Mouse (Mus musculus): Measurements from ENCODE around the gene Mast3. TPM values are rescaled to one million over a fixed set of nuclear protein-coding genes. Genes with fewer than 3 reads are reported as not detected.
A peak's percentile ranks its signal among the peaks of the same experiment; 100 is the strongest.

The Mast3 gene
- polyA plus RNA-seq, 1 experiment from 2014 or later, result 9.3 TPM

DNA sequence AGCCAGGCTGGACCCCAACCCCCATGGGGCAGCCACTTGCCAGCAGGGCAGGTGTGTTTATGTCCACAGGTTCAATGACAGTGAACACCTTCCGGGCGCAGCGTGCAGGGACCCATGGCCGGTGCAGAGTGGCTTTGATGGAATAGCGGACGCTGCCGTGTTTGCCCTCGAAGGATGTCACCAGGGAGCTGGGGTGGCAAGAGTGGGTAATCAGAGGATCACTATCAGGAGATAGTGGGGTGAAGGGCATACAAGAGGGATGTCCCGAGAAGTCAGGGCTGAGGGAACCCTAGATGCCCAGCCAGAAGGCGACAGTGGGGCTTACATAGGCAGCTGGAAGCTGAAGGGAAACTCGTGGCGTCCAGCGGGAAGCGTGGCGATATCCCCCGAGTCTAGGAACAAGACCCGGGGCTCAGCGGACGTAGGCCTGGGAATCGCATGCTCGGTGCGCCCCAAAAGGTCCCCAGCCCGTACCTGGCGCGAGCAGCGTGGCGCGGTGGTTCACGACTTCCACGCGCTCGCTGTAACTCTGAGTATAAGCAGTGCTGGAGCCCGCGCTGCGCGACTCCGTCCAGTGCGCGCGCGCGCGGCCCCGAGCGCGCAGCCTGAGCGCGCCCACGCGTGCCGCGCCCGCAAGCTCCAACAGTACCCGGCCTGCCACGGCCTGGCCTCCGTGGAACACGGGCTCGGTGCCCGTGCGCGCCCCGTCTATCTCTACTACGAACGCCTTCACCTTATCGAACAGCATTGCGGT is 34.0 kb upstream of the Mast3 start:
- H3K4me2 ChIP-seq (ENCODE audit: low read depth, low read length), result peak overlapping the region; percentile 91

DNA sequence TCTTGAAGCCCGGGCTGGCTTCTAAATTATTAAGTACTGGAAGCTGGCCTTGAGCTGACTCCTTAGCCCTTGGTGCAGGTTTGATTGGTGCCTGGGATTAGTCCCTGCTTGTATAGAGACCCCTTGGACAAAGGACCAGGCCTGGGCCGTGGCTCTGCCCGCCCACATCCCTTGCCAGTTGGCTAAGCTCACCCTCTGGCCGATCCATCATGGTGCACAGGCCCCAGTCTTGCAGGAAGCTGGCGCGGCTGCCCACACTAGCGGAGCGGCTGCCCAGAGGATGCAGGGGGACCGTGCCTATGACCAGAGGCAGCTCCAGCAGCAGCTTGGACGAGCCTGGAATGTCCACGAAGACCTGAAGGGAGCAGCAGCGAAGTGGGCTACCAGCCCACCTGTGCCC is 31.8 kb upstream of the Mast3 start:
- Histone ChIP-seq H3K27ac (ENCODE audit: low read length) (no peak overlapping the region), H3K36me3 (ENCODE audit: control insufficient read depth, insufficient read depth) (0 out of 2 replicates have a peak, but pooled peaks cover 5% of the 10 kb centered on the region), H3K4me3 (ENCODE audit: low read length) (no peak overlapping the region), H3K9me3 (replicated peaks; ENCODE audit: control insufficient read depth, low read length) (no peaks in the 10 kb centered on the region), H3K27me3 (ENCODE audit: control insufficient read depth, insufficient read depth, low read length) (no peaks in the 10 kb centered on the region), H3K4me1 (ENCODE audit: control insufficient read depth, insufficient read depth, low read length) (peaks cover 21% of the 10 kb centered on the region), H3K4me2 (ENCODE audit: low read depth, low read length) (no peak overlapping the region), H3K9ac (ENCODE audit: low read length) (no peak overlapping the region)
- ATAC-seq (replicated peaks; ENCODE audit: extremely low read depth, insufficient read depth, low FRiP score), result no peak
- whole genome bisulfite sequencing, result 86% methylated on average over 12 of the region's 12 CpGs

More for the DNA sequence above, 34.0 kb upstream of the Mast3 start:
- Histone ChIP-seq H3K4me1 (ENCODE audit: control insufficient read depth, insufficient read depth, low read length) (peaks cover 10% of the 10 kb centered on the region), H3K9me3 (replicated peaks; ENCODE audit: control insufficient read depth, low read length) (no peaks in the 10 kb centered on the region), H3K36me3 (ENCODE audit: control insufficient read depth, insufficient read depth) (0 out of 2 replicates have a peak, but pooled peaks cover 5% of the 10 kb centered on the region), H3K27ac (ENCODE audit: low read length) (peak overlapping the region; percentile 92), H3K4me3 (ENCODE audit: low read length) (peak overlapping the region; percentile 86), H3K9ac (ENCODE audit: low read length) (peak overlapping the region; percentile 90), H3K27me3 (ENCODE audit: control insufficient read depth, insufficient read depth, low read length) (no peaks in the 10 kb centered on the region; the same call in 1 of the 2 replicates)
- 3% methylated on average over 66 of the region's 66 CpGs for WGBS
- peak; percentile 30 for ATAC-seq (replicated peaks; ENCODE audit: extremely low read depth, insufficient read depth, low FRiP score)

DNA sequence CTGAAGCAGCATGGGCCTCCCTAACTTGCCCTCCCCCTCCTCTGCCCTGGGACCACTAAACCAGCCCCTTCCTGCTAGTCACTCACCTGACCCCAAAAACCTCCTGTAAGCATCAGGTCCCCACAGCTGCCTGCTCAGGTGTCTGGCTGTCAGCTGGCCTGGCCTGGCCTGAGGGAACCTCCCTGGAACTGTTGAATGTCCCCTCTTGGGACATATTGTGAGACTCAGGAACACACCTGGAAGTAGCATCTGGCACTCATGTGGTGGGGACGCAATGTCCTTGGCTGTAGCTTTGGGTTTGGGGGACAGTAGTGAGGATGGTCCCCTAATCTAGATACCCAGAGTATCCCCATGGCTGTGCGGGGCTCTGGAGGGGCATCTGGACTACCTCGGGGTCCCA is 29.2 kb upstream of the Mast3 start:
- Histone ChIP-seq H3K4me1 (ENCODE audit: control insufficient read depth, insufficient read depth, low read length) (peaks cover 19% of the 10 kb centered on the region), H3K27ac (ENCODE audit: low read length) (peak overlapping the region; percentile 72), H3K9me3 (replicated peaks; ENCODE audit: control insufficient read depth, low read length) (no peaks in the 10 kb centered on the region), H3K4me3 (ENCODE audit: low read length) (no peak overlapping the region), H3K27me3 (ENCODE audit: control insufficient read depth, insufficient read depth, low read length) (no peaks in the 10 kb centered on the region), H3K36me3 (ENCODE audit: control insufficient read depth, insufficient read depth) (0 out of 2 replicates have a peak, but pooled peaks cover 5% of the 10 kb centered on the region), H3K4me2 (ENCODE audit: low read depth, low read length) (peak overlapping the region; percentile 10; the same call in 1 of the 2 replicates), H3K9ac (ENCODE audit: low read length) (peak overlapping the region; percentile 38)
- 92% methylated on average over 3 of the region's 3 CpGs for WGBS
- ATAC-seq (replicated peaks; ENCODE audit: extremely low read depth, insufficient read depth, low FRiP score), result no peak

DNA sequence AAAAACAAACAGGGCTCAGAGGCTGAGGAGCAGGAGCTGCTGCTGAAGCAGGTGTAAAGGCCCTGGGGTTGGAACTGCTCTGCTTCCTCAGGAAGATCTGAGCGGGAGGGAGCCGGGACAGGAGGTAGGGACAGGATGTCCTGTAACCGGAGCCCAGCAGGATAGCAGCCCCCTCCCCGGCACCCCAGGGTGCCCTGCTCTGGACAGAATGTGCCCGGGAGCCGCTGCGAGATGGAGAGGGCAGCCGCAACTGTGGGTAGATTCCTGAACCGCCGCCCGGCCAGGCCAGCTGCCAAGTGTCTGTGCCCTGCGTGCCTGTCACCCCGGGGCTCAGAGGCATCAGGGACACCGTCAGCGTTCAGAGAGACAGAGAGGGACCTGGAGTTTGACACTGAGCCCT is 28.7 kb upstream of the Mast3 start:
- peak; percentile 79 for ATAC-seq (replicated peaks; ENCODE audit: extremely low read depth, insufficient read depth, low FRiP score)
- H3K27me3 ChIP-seq (ENCODE audit: control insufficient read depth, insufficient read depth, low read length), result no peaks in the 10 kb centered on the region
- H3K36me3 ChIP-seq (ENCODE audit: control insufficient read depth, insufficient read depth), result 0 out of 2 replicates have a peak, but pooled peaks cover 5% of the 10 kb centered on the region
- no peaks in the 10 kb centered on the region for H3K9me3 ChIP-seq (replicated peaks; ENCODE audit: control insufficient read depth, low read length)
- H3K9ac ChIP-seq (ENCODE audit: low read length), result peak overlapping the region; percentile 46
- H3K27ac ChIP-seq (ENCODE audit: low read length), result peak overlapping the region; percentile 72
- H3K4me2 ChIP-seq (ENCODE audit: low read depth, low read length), result peak overlapping the region; percentile 10
- WGBS, result 24% methylated on average over 15 of the region's 15 CpGs
- H3K4me3 ChIP-seq (ENCODE audit: low read length), result no peak overlapping the region
- H3K4me1 ChIP-seq (ENCODE audit: control insufficient read depth, insufficient read depth, low read length), result peaks cover 16% of the 10 kb centered on the region

DNA sequence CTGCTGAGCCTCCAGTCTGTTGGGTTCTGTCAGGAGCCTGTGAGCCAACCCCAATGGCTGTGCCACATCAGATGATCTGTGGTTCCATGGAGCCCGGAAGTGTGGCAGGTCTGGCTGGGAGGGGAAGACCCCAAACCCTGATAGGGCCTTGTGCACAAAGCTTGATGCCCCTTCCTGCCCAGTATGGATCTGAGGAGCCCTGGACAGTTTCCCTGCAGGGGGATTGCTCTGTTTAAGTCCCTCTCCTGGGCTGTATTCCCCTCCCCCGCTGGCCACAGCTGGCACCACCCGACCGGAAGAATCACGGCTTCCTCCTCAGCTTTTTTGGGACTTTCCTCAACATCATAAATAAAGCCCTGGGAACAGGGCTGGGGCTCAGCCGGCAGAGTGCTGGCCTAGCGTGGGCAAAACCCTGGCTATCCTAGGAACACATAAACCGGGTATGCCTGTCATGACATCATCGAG is 28.2 kb upstream of the Mast3 start:
- peak overlapping the region; percentile 72 for H3K27ac ChIP-seq (ENCODE audit: low read length)
- ATAC-seq (replicated peaks; ENCODE audit: extremely low read depth, insufficient read depth, low FRiP score), result no peak

DNA sequence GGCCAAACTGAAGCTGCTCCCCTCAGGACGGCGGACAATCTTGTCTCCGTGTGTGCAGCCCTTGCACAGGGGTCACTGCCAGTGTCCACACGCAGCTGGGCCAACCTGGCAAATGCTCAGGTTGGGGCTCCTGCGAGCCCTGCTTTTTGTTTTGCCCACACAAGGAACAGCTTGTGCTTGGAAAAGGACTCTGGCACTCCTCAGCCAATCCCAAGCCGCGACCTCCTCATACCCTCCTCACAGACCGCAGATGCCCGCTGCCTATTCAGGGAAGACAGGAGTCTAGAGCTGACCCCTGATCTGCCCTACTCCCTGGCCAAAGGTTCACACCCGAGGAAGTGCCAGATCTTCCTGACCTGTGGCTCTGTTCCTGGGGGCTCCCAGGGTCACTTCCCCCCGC is 27.5 kb upstream of the Mast3 start:
- peaks cover 14% of the 10 kb centered on the region for H3K4me1 ChIP-seq (ENCODE audit: control insufficient read depth, insufficient read depth, low read length)
- ATAC-seq (replicated peaks; ENCODE audit: extremely low read depth, insufficient read depth, low FRiP score), result no peak
- no peaks in the 10 kb centered on the region for H3K9me3 ChIP-seq (replicated peaks; ENCODE audit: control insufficient read depth, low read length)
- H3K9ac ChIP-seq (ENCODE audit: low read length), result no peak overlapping the region
- 0 out of 2 replicates have a peak, but pooled peaks cover 5% of the 10 kb centered on the region for H3K36me3 ChIP-seq (ENCODE audit: control insufficient read depth, insufficient read depth)
- no peaks in the 10 kb centered on the region for H3K27me3 ChIP-seq (ENCODE audit: control insufficient read depth, insufficient read depth, low read length)
- no peak overlapping the region for H3K4me2 ChIP-seq (ENCODE audit: low read depth, low read length)
- no peak overlapping the region for H3K27ac ChIP-seq (ENCODE audit: low read length)
- WGBS, result 63% methylated on average over 11 of the region's 11 CpGs
- no peak overlapping the region for H3K4me3 ChIP-seq (ENCODE audit: low read length)

More for the DNA sequence above, 28.2 kb upstream of the Mast3 start:
- Histone ChIP-seq H3K27me3 (ENCODE audit: control insufficient read depth, insufficient read depth, low read length) (no peaks in the 10 kb centered on the region), H3K4me3 (ENCODE audit: low read length) (no peak overlapping the region), H3K9ac (ENCODE audit: low read length) (peak overlapping the region; percentile 46), H3K9me3 (replicated peaks; ENCODE audit: control insufficient read depth, low read length) (no peaks in the 10 kb centered on the region), H3K36me3 (ENCODE audit: control insufficient read depth, insufficient read depth) (0 out of 2 replicates have a peak, but pooled peaks cover 5% of the 10 kb centered on the region), H3K4me2 (ENCODE audit: low read depth, low read length) (peak overlapping the region; percentile 10; the same call in 1 of the 2 replicates), H3K4me1 (ENCODE audit: control insufficient read depth, insufficient read depth, low read length) (peaks cover 14% of the 10 kb centered on the region)
- WGBS, result 51% methylated on average over 9 of the region's 9 CpGs

DNA sequence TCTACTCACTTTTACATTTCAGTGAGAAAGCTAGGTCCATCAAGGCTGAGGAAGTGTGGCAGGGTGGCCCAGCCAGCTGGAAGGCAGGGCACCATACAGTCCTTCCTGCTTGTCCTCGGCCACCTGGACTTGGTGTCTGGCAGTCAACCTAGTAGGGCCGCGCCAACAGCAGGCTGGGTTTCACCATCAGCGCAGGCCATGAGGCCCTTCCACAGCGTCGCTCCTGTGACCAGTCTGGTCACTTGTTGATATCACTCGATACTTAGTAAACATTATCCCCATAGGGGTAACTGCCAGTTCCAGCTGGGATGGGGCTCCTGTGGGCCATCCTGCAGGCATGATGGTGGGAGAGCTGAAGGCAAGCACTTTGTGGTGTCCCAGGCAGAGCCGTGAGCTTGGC is 26.7 kb upstream of the Mast3 start:
- Histone ChIP-seq H3K27ac (ENCODE audit: low read length) (no peak overlapping the region), H3K4me2 (ENCODE audit: low read depth, low read length) (no peak overlapping the region), H3K36me3 (ENCODE audit: control insufficient read depth, insufficient read depth) (0 out of 2 replicates have a peak, but pooled peaks cover 5% of the 10 kb centered on the region), H3K9me3 (replicated peaks; ENCODE audit: control insufficient read depth, low read length) (peaks cover 4% of the 10 kb centered on the region), H3K4me1 (ENCODE audit: control insufficient read depth, insufficient read depth, low read length) (peaks cover 14% of the 10 kb centered on the region), H3K27me3 (ENCODE audit: control insufficient read depth, insufficient read depth, low read length) (no peaks in the 10 kb centered on the region), H3K9ac (ENCODE audit: low read length) (no peak overlapping the region), H3K4me3 (ENCODE audit: low read length) (no peak overlapping the region)
- WGBS, result 88% methylated on average over 8 of the region's 8 CpGs
- no peak for ATAC-seq (replicated peaks; ENCODE audit: extremely low read depth, insufficient read depth, low FRiP score)

DNA sequence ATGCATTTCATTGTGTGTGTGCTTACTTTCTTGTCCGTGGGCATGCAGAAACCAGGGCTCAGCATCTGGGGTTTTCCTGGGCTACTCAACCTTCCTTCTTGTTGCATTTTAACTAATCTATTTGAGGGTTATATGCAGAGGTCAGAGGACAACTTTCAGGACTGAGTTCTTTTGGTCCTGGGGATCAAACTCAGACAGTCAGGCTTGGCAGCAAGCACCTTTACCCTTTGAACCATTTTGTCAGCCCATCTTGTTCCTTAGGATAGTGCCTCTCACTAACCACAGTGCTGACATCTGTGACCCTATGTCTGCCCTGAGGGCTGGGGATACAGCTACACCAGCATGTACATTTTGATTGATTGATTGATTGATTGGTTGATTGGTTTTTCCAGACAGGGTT is 22.9 kb upstream of the Mast3 start:
- H3K9me3 ChIP-seq (replicated peaks; ENCODE audit: control insufficient read depth, low read length), result peaks cover 4% of the 10 kb centered on the region
- no peaks in the 10 kb centered on the region for H3K27me3 ChIP-seq (ENCODE audit: control insufficient read depth, insufficient read depth, low read length)
- H3K27ac ChIP-seq (ENCODE audit: low read length), result no peak overlapping the region
- no peak overlapping the region for H3K4me2 ChIP-seq (ENCODE audit: low read depth, low read length)
- no peak for ATAC-seq (replicated peaks; ENCODE audit: extremely low read depth, insufficient read depth, low FRiP score)
- H3K4me3 ChIP-seq (ENCODE audit: low read length), result no peak overlapping the region
- no peaks in the 10 kb centered on the region for H3K36me3 ChIP-seq (ENCODE audit: control insufficient read depth, insufficient read depth)
- H3K9ac ChIP-seq (ENCODE audit: low read length), result no peak overlapping the region
- 89% methylated on average over 1 of the region's 1 CpGs for WGBS
- peaks cover 2% of the 10 kb centered on the region; the same call in 1 of the 2 replicates for H3K4me1 ChIP-seq (ENCODE audit: control insufficient read depth, insufficient read depth, low read length)

DNA sequence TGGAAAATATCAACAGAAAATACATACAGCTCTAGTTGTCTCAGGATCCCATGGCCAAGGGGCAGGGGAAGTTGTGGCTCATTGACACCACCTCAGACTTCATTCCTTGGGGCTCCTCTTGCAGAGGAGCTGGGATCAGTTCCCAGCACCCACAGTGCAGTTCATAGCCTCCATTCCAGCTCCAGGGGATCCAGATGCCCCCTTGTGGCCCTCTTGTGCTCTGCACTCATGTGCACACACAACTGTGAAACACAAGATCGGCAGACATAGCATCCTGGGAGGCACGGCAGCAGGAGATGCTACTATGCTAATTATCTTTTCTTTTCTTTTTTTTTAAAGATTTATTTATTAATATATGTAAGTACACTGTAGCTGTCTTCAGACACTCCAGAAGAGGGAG is 22.2 kb upstream of the Mast3 start:
- 91% methylated on average over 2 of the region's 2 CpGs for WGBS
- no peak overlapping the region for H3K9ac ChIP-seq (ENCODE audit: low read length)
- no peak overlapping the region for H3K27ac ChIP-seq (ENCODE audit: low read length)
- 0 out of 2 replicates have a peak, but pooled peaks cover under 1% of the 10 kb centered on the region for H3K27me3 ChIP-seq (ENCODE audit: control insufficient read depth, insufficient read depth, low read length)
- ATAC-seq (replicated peaks; ENCODE audit: extremely low read depth, insufficient read depth, low FRiP score), result no peak
- H3K4me2 ChIP-seq (ENCODE audit: low read depth, low read length), result no peak overlapping the region
- no peaks in the 10 kb centered on the region for H3K4me1 ChIP-seq (ENCODE audit: control insufficient read depth, insufficient read depth, low read length)
- H3K36me3 ChIP-seq (ENCODE audit: control insufficient read depth, insufficient read depth), result no peaks in the 10 kb centered on the region
- H3K9me3 ChIP-seq (replicated peaks; ENCODE audit: control insufficient read depth, low read length), result peaks cover 4% of the 10 kb centered on the region
- no peak overlapping the region for H3K4me3 ChIP-seq (ENCODE audit: low read length)
